Comparison of ENCODE assay signal across 8 mouse cellular contexts in genomic region chr7:49132851-49133351, GRCm38 (mm10).
DNase-seq lines count a peak whose midpoint lies in the region; ATAC-seq and TF ChIP-seq lines count a peak whose summit lies in the region.

No protein-coding gene starts in this region.

- H3K9me3 ChIP-seq in embryonic facial prominence, embryonic 13.5 days, result no peaks in the 10 kb centered on the region
- H3K9me3 ChIP-seq in limb, embryonic 10.5 days (replicated peaks), result no peaks in the 10 kb centered on the region
- no peaks in the 10 kb centered on the region for H3K9me3 ChIP-seq in midbrain, postnatal 0 days (ENCODE audit: low read length)

- no peaks in the 10 kb centered on the region for H3K36me3 ChIP-seq in embryonic facial prominence, embryonic 13.5 days
- H3K36me3 ChIP-seq in heart, adult 2 months (ENCODE audit: control insufficient read depth, insufficient read depth, low read length), result no peaks in the 10 kb centered on the region
- no peaks in the 10 kb centered on the region for H3K36me3 ChIP-seq in kidney, adult 2 months (ENCODE audit: control insufficient read depth, insufficient read depth, low read length)
- H3K36me3 ChIP-seq in limb, embryonic 10.5 days, result no peaks in the 10 kb centered on the region
- no peaks in the 10 kb centered on the region for H3K36me3 ChIP-seq in midbrain, postnatal 0 days (ENCODE audit: insufficient read depth, low read length)

- peak; percentile 68 for DNase-seq in A20 (ENCODE audit: low read depth, low spot score)
- DNase-seq in adrenal gland, postnatal 36 days, result peak; percentile 62 to 78
- peak; percentile 57 to 74 for DNase-seq in heart, adult 2 months
- DNase-seq in kidney, adult 2 months, result peak; percentile 74
- peak; percentile 81 for DNase-seq in limb, embryonic 10.5 days (ENCODE audit: low spot score)
- DNase-seq in midbrain, postnatal 0 days (ENCODE audit: low spot score), result peak; percentile 90
- DNase-seq in spleen, postnatal 4 days (ENCODE audit: low spot score in 2 of 2), result peak; percentile 49 to 81

- peaks cover 8% of the 10 kb centered on the region for H3K4me1 ChIP-seq in embryonic facial prominence, embryonic 13.5 days
- H3K4me1 ChIP-seq in heart, adult 2 months (ENCODE audit: control insufficient read depth, insufficient read depth, low read length), result no peaks in the 10 kb centered on the region
- no peaks in the 10 kb centered on the region for H3K4me1 ChIP-seq in kidney, adult 2 months (ENCODE audit: control insufficient read depth, insufficient read depth, low read length)
- H3K4me1 ChIP-seq in limb, embryonic 10.5 days, result peaks cover 4% of the 10 kb centered on the region; the same call in 1 of the 2 replicates
- H3K4me1 ChIP-seq in midbrain, postnatal 0 days (ENCODE audit: insufficient read depth, low read length), result no peaks in the 10 kb centered on the region; the same call in 1 of the 2 replicates

- no peak overlapping the region for H3K4me3 ChIP-seq in embryonic facial prominence, embryonic 13.5 days
- no peak overlapping the region for H3K4me3 ChIP-seq in heart, adult 2 months
- H3K4me3 ChIP-seq in kidney, adult 2 months (ENCODE audit: insufficient read depth, low read depth, low read length), result no peak overlapping the region
- H3K4me3 ChIP-seq in limb, embryonic 10.5 days, result no peak overlapping the region
- no peak overlapping the region for H3K4me3 ChIP-seq in midbrain, postnatal 0 days (ENCODE audit: low read depth, low read length)

- H3K27ac ChIP-seq in embryonic facial prominence, embryonic 13.5 days, result peak overlapping the region; percentile 44; the same call in 1 of the 2 replicates
- no peak overlapping the region for H3K27ac ChIP-seq in heart, adult 2 months
- no peak overlapping the region for H3K27ac ChIP-seq in kidney, adult 2 months (ENCODE audit: insufficient read depth, low read depth, low read length)
- 0 out of 2 replicates have a peak overlapping the region, but pooled peaks have one; percentile 8 for H3K27ac ChIP-seq in limb, embryonic 10.5 days
- H3K27ac ChIP-seq in midbrain, postnatal 0 days (ENCODE audit: low read depth, low read length), result no peak overlapping the region

- no peak for TF ChIP-seq POLR2A in heart, adult 2 months (IDR thresholded peaks at IDR 0.05; ENCODE audit: insufficient read depth, low read depth, low read length)
- TF ChIP-seq POLR2A in kidney, adult 2 months (IDR thresholded peaks at IDR 0.05; ENCODE audit: low read depth, low read length), result no peak

- peak; percentile 86 for TF ChIP-seq EP300 in heart, adult 2 months (IDR thresholded peaks at IDR 0.05; ENCODE audit: insufficient read depth, low read depth, low read length)

- WGBS in embryonic facial prominence, embryonic 13.5 days, result 25% methylated on average over 10 of the region's 10 CpGs
- 25% methylated on average over 10 of the region's 10 CpGs for WGBS in heart, adult 2 months
- WGBS in kidney, adult 2 months, result 28% methylated on average over 10 of the region's 10 CpGs
- WGBS in limb, embryonic 10.5 days, result 42% methylated on average over 10 of the region's 10 CpGs
- 30% methylated on average over 10 of the region's 10 CpGs for WGBS in midbrain, postnatal 0 days

- H3K27me3 ChIP-seq in embryonic facial prominence, embryonic 13.5 days, result peaks cover 32% of the 10 kb centered on the region
- H3K27me3 ChIP-seq in heart, adult 2 months (ENCODE audit: control insufficient read depth, insufficient read depth, low read length), result no peaks in the 10 kb centered on the region
- H3K27me3 ChIP-seq in kidney, adult 2 months (replicated peaks; ENCODE audit: control insufficient read depth, insufficient read depth, low read length), result no peaks in the 10 kb centered on the region
- no peaks in the 10 kb centered on the region for H3K27me3 ChIP-seq in limb, embryonic 10.5 days (ENCODE audit: low read depth, poor library complexity, severe bottlenecking)
- H3K27me3 ChIP-seq in midbrain, postnatal 0 days (ENCODE audit: insufficient read depth, low read length), result no peaks in the 10 kb centered on the region

- no peak overlapping the region for H3K9ac ChIP-seq in embryonic facial prominence, embryonic 13.5 days
- H3K9ac ChIP-seq in heart, adult 2 months (ENCODE audit: low read depth, low read length), result no peak overlapping the region
- H3K9ac ChIP-seq in midbrain, postnatal 0 days (replicated peaks; ENCODE audit: low read length, poor library complexity, severe bottlenecking), result no peak overlapping the region

- peak; percentile 98; the same call in 1 of the 2 replicates for TF ChIP-seq CTCF in heart, adult 2 months (IDR thresholded peaks at IDR 0.05)
- peak; percentile 98 for TF ChIP-seq CTCF in kidney, adult 2 months (conservative IDR thresholded peaks at IDR 0.05; ENCODE audit: insufficient read depth, insufficient read length, low read depth, low read length)
- TF ChIP-seq CTCF in midbrain, postnatal 0 days (IDR thresholded peaks at IDR 0.05), result peak; percentile 98

- no peak overlapping the region for H3K4me2 ChIP-seq in embryonic facial prominence, embryonic 13.5 days
- no peak overlapping the region for H3K4me2 ChIP-seq in midbrain, postnatal 0 days (ENCODE audit: low read depth, low read length, poor library complexity, severe bottlenecking)

- intact Hi-C loops in heart, adult 2 months (cut with DNase I), result loop anchor here (1.0 to 2.0 kb wide), 2 partner anchors 139 to 294 kb away; no protein-coding TSS in a partner anchor

- 0 out of 2 replicates have a peak, but pooled peaks have one; percentile 60 for ATAC-seq in embryonic facial prominence, embryonic 13.5 days (ENCODE audit: insufficient number of reproducible peaks, insufficient read depth, low FRiP score, low TSS enrichment, low read depth)
- ATAC-seq in midbrain, postnatal 0 days (ENCODE audit: low FRiP score), result peak; percentile 76; the same call in 1 of the 2 replicates

- no peaks in the 10 kb centered on the region for H3K79me2 ChIP-seq in heart, adult 2 months (replicated peaks; ENCODE audit: control insufficient read depth, insufficient read depth, low read length)

Comparison
In these comparisons a context has a peak if more than half of its experiments do, and no peak if none do; other contexts are left out.
1. H3K27ac ChIP-seq: peak in embryonic facial prominence, embryonic 13.5 days (single experiment) and limb, embryonic 10.5 days (single experiment); none in heart, adult 2 months (single experiment), kidney, adult 2 months (single experiment) and midbrain, postnatal 0 days (single experiment).
2. Peak in every context shown above with its lines, with median percentiles within 50 percentile points of each other: DNase-seq and CTCF ChIP-seq.